Mouse (Mus musculus) frontal cortex, adult 2 months (tissue): ENCODE results near the gene Mfsd13b. TPM values are rescaled to one million over a fixed set of nuclear protein-coding genes. Genes with fewer than 3 reads are reported as not detected.
"Not testable (repeated sequence)": the region's sequence is repeated elsewhere in the genome, so short reads cannot be mapped to it uniquely, and the experiment has no call there.

Experiments used
- DNase-seq, 2 experiments: peaks; one replicate each; pipeline ENCODE4 v3.0.0; 2022; ENCODE audit warnings: low spot score in 1 of 2; ENCODE audit errors: extremely low spot score in 1 of 2
- polyA plus RNA-seq: library from polyadenylated mRNA; depleted of rRNA; stranded (reverse); fragments of >200 nt; gene quantifications from 2 replicates; pipeline ENCODE4 v1.2.3, GENCODE M21; 2012; rRNA removed

Gene Mfsd13b
- polyA plus RNA-seq = 0.44 and 0.52 TPM in 2 replicates

GRCm38 (mm10) chr7:120982200-120982841 is at the start of gene Mfsd13b, which contains the start of gene Cdr2:
Gene Mfsd13b, plus strand, starts transcription at chr7:120982509.
Gene Cdr2, minus strand, starts transcription at chr7:120982312.
- peak; percentile 93 to 99 for DNase-seq

GRCm38 (mm10) chr7:120933110-120933509 is 49.2 kb upstream of the Mfsd13b start:
- no peak for DNase-seq

GRCm38 (mm10) chr7:120933680-120934195 is 48.6 kb upstream of the Mfsd13b start:
- no peak for DNase-seq

- peak in 1 of 2 experiments; percentile 80 for DNase-seq
Observed at GRCm38 (mm10) chr7:120934716-120935115, 47.6 kb upstream of the Mfsd13b start.

GRCm38 (mm10) chr7:120936522-120936921 is 45.8 kb upstream of the Mfsd13b start:
- peak in 1 of 2 experiments; percentile 59 for DNase-seq

- DNase-seq = no peak
Observed at GRCm38 (mm10) chr7:120938206-120938605, 44.1 kb upstream of the Mfsd13b start.

GRCm38 (mm10) chr7:120940343-120940742 is 42.0 kb upstream of the Mfsd13b start:
- peak in 1 of 2 experiments; percentile 26 for DNase-seq

- DNase-seq = no peak
Observed at GRCm38 (mm10) chr7:120941214-120941613, 41.1 kb upstream of the Mfsd13b start.

DNA sequence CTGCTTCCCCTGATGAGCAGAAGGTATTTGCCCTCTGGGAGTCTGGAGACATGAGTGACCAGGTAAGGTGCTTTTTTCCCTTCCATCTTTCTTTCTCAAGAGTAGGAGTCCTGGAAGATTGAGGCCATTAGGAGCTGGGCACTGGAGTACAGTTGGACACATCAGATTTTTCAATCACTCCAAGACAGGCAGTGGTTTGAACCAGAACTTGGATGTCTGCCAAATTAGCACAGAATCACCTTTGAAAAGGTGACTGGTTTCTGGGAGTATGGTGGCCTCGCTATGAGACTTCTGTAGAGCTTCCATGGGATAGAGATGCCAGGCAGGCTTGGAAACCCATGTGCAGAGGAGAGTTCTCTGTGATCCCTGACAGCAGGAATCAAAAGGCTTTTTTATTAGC is 39.8 kb upstream of the Mfsd13b start:
- DNase-seq = no peak

GRCm38 (mm10) chr7:120943936-120944509 is 38.3 kb upstream of the Mfsd13b start:
- DNase-seq = no peak

- DNase-seq = not testable (repeated sequence)
Observed at GRCm38 (mm10) chr7:120953591-120953990, 28.7 kb upstream of the Mfsd13b start.

DNA sequence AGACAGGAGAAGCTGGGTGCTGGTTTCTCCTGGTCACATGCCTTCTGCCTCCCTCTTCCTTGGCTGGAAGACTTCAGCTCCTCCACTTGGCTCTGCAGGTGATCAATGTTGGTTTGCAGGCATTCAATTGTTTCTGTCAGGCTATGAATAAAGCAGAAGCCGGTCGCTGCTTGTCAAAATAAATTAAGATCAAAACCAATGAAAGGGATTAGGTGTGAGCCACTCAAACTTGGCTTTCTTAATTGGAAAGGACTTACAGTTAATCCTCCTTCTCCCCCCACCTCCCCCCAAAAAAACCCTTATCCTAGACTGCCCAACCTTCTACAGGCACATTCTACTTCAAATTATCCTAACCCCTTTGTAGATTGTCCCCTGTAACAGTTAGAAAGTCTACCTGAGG is 22.2 kb upstream of the Mfsd13b start:
- DNase-seq = no peak

DNA sequence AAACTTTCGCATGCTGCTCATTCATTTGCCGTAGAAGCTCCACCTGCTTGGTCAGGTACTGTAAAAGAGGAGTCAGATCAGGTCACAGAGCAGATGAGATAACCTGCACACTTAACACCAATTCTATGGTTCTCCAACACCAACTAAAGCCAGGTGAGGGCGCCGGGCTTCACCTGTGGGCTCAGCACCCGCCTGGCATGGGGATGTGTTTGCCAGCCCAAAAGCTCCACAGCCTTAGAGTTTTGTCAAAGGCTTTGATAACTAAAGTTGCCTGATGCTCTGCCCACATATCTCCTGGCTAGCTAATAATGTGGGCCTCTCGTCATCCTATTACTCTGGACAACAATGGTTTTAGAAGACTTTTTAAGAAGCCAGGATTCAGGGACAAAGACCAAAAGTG is 21.7 kb upstream of the Mfsd13b start:
- DNase-seq = no peak

GRCm38 (mm10) chr7:120961893-120962292 is 20.4 kb upstream of the Mfsd13b start:
- no peak for DNase-seq

DNA sequence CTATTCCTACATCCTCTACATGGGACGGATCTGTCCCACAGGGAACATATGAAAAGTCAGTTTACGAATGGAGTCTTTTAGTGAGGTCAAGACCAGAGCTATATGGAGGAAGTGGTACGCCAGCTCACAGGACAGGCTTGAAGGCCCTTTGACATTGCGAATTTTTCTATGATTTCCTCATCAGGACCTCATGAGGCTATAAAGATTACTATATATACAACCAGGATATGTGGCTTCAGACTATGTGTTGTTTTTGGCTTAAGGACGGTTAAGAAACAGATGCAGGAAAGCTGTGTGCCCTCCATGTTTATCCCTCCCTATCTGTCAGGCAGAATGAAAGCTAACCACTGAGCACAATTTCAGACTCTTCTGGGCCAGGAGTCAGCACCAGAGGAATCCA is 19.2 kb upstream of the Mfsd13b start:
- no peak for DNase-seq

- no peak for DNase-seq
Observed at GRCm38 (mm10) chr7:120969221-120969620, 13.1 kb upstream of the Mfsd13b start.

GRCm38 (mm10) chr7:120970112-120970511 is 12.2 kb upstream of the Mfsd13b start:
- DNase-seq = no peak

DNA sequence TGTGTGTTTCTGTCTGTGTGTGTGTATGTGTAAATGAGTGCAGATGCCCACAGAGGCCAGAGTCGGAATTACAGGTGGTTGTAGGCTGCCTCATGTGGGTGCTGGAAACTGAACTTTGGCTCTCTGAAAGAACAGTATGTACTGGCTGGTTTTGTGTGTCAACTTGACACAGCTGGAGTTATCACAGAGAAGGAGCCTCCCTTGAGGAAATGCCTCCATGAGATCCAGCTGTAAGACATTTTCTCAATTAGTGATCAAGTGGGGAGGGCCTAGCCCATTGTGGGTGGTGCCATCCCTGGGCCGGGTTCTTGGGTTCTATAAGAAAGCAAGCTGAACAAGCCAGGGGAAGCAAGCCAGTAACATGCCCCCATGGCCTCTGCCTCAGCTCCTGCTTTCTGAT is 9.8 kb upstream of the Mfsd13b start:
- not testable (repeated sequence) for DNase-seq

- no peak for DNase-seq
Observed at GRCm38 (mm10) chr7:120974001-120974400, 8.3 kb upstream of the Mfsd13b start.

DNA sequence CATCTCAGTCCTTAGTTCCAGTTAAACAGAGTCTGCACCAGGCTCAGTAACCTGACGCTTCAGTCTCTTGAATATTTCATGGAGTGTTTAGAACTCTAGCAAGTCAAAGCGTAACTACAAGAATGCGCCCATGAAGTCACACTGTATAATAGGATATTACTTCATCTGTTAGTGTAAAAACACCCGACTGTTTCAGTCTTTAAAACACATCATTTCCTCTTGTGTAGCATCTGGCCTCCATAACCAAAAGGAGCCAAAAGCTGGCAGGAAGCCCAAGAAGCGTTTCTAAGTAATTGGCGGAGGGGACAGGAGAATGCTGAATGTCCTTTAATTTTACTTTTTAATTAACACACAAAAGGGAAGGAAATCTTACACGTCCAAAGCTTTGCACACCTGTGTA is 5.2 kb upstream of the Mfsd13b start:
- DNase-seq = no peak

DNA sequence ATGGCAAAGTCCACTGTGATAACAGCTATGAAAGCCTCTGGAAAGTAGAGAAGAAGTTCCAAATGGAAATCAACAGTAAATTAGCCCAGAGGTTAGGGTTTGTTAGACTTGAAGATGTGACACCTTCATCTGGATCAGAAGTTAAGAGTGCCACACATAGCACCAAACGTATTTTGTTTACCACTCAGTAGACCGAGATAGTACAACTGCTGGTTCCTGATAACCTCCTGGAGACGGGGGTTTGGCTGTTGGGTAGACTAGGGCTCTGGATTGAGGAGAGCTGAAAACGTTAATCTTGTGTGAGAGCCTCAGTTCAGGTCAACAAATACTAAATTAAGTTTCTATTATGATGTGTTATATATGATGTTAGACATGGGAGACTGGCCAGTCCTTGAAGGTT is 2.3 kb upstream of the Mfsd13b start:
- DNase-seq = no peak
